In genomic region chr2:112931776-112932175, GRCm38 (mm10) we compare ENCODE assay signal across 22 mouse cellular contexts.
DNase-seq lines count a peak whose midpoint lies in the region; TF ChIP-seq lines count a peak whose summit lies in the region.
"Had no signal": no experiment of that assay in that cellular context is flagged by ENCODE, and none has a peak within 500 bp of the region (broad histone marks: within the 10 kb centered on the region; RNA-seq: fewer than 3 reads in every experiment).

No protein-coding gene starts in this region.

- H3K4me3 ChIP-seq in ES-E14 (ENCODE audit: insufficient read depth in 1 of 2, low read depth in 1 of 2, low read length in 2 of 2, poor library complexity in 1 of 2, severe bottlenecking in 1 of 2), result no peak overlapping the region

- intact Hi-C loops in left cerebral cortex, postnatal 10 days (cut with DNase I), result no loop called here
- intact Hi-C loops in heart, postnatal 14 days (cut with DNase I), result no loop called here

- DNase-seq in ES-CJ7 (ENCODE audit: low read depth, low spot score) (peak; percentile 62), ES-E14 (ENCODE audit: low read depth, low spot score) (peak; percentile 22), R1 (ENCODE audit: low read depth, low spot score) (peak; percentile 85), ZHBTc4 (ENCODE audit: low read depth, low spot score) (peak; percentile 56)
- DNase-seq in cerebellum, adult 11 months, result no peak
- DNase-seq in left cerebral cortex, postnatal 10 days (ENCODE audit: extremely low spot score in 1 of 2, low spot score in 2 of 2), result no peak
- no peak for DNase-seq in embryo, embryonic 10 days (ENCODE audit: low spot score)
- no peak for DNase-seq in heart, postnatal 14 days
- DNase-seq: adrenal gland, adult 2 months; adrenal gland, adult 8-10 months; adrenal gland, postnatal 10 days; adrenal gland, postnatal 14 days; adrenal gland, postnatal 25 days; adrenal gland, postnatal 36 days; B cell, adult 2 months; cerebellum, adult 11-12 months; cerebellum, adult 18-20 months; cerebellum, adult 2 months; cerebellum, adult 8-10 months; cerebellum, adult 9-10 months; cerebellum, adult 9-11 months had no signal

- in situ Hi-C loops in ES-E14 (cut with MboI; ENCODE audit: low sequenced_read_pairs in 2 of 2, unreplicated experiment in 2 of 2), result no loop called here

- no peaks in the 10 kb centered on the region for H3K9me3 ChIP-seq in ES-E14 (ENCODE audit: control insufficient read depth, insufficient read depth, low read depth, low read length)
- H3K9me3 ChIP-seq: G1E had no signal

- H3K4me1 ChIP-seq in ES-E14 (ENCODE audit: control insufficient read depth in 2 of 2, insufficient read depth in 2 of 2, low read length in 2 of 2, poor library complexity in 1 of 2), result 0 out of 4 replicates have a peak, but pooled peaks cover 0 to 2% of the 10 kb centered on the region in 2 experiments

- no peaks in the 10 kb centered on the region for H3K36me3 ChIP-seq in ES-E14 (ENCODE audit: control insufficient read depth, insufficient read depth, low read length, poor library complexity, severe bottlenecking)
- H3K36me3 ChIP-seq: G1E had no signal

- no peak overlapping the region for H3K9ac ChIP-seq in ES-E14 (ENCODE audit: insufficient read depth, low read depth, low read length, poor library complexity, severe bottlenecking)

- no peak overlapping the region for H3K27ac ChIP-seq in ES-E14 (ENCODE audit: insufficient read depth, low read depth, low read length, poor library complexity, severe bottlenecking)

TF ChIP-seq in ES-E14, 5 proteins besides CTCF, POLR2A, EP300 and RAD21:
- TF ChIP-seq HCFC1 (IDR thresholded peaks at IDR 0.05; ENCODE audit: borderline replicate concordance, insufficient read depth, low read length) (no peak), ZC3H11A (IDR thresholded peaks at IDR 0.05; ENCODE audit: borderline replicate concordance, low read depth, low read length) (no peak), CHD2 (IDR thresholded peaks at IDR 0.05; ENCODE audit: low read depth, low read length) (no peak), ZNF384 (IDR thresholded peaks at IDR 0.05; ENCODE audit: low read depth, low read length) (no peak), MAFK (IDR thresholded peaks at IDR 0.05; ENCODE audit: insufficient read depth, low read depth, low read length) (no peak)

Comparison
In these comparisons a context has a peak if more than half of its experiments do, and no peak if none do; other contexts are left out.
1. DNase-seq: peak in ES-CJ7 (single experiment), ES-E14 (single experiment), R1 (single experiment) and ZHBTc4 (single experiment); none in cerebellum, adult 11 months (single experiment), left cerebral cortex, postnatal 10 days (0 of 2), embryo, embryonic 10 days (single experiment) and heart, postnatal 14 days (0 of 2).